Mouse (Mus musculus): ENCODE measurements around the gene Ric8a.

Gene Ric8a

GRCm38 (mm10) chr7:140845683-140846082 is 11.1 kb upstream of the Ric8a start:
- CTCF ChIA-PET = interaction anchor here (1.4 kb wide), 2 partner anchors 57 to 60 kb away, joined by 5 to 6 read pairs; no protein-coding TSS in a partner anchor

- CTCF ChIA-PET = interaction anchor here (1.6 to 2.1 kb wide), 2 partner anchors 56 to 202 kb away, joined by 7 to 8 read pairs; no protein-coding TSS in a partner anchor
Measured at GRCm38 (mm10) chr7:140846676-140847075, 10.1 kb upstream of the Ric8a start.

- CTCF ChIA-PET = interaction anchor here (1.6 to 2.1 kb wide), 2 partner anchors 55 to 200 kb away, joined by 7 to 8 read pairs; no protein-coding TSS in a partner anchor
Measured at GRCm38 (mm10) chr7:140847755-140848580, 8.8 kb upstream of the Ric8a start, which contains the start of gene Odf3. TSS of gene Odf3 (plus strand) at chr7:140847805.

- CTCF ChIA-PET = interaction anchor here (2.1 kb wide), 1 partner anchor 200 kb away, joined by 8 read pairs; no protein-coding TSS in a partner anchor
Measured at GRCm38 (mm10) chr7:140848591-140848990, 8.2 kb upstream of the Ric8a start.

- CTCF ChIA-PET = no interaction called here
Measured at GRCm38 (mm10) chr7:140851916-140852315, 4.8 kb upstream of the Ric8a start.

GRCm38 (mm10) chr7:140853386-140853785 is 3.4 kb upstream of the Ric8a start:
- CTCF ChIA-PET = no interaction called here

- CTCF ChIA-PET = no interaction called here
Measured at GRCm38 (mm10) chr7:140854483-140854882, 2.3 kb upstream of the Ric8a start.

GRCm38 (mm10) chr7:140855181-140855580 is 1.6 kb upstream of the Ric8a start:
- CTCF ChIA-PET = no interaction called here

- CTCF ChIA-PET = no interaction called here
Measured at GRCm38 (mm10) chr7:140855860-140856784, 635 bp upstream of the Ric8a start, which contains the start of gene Gm45785. TSS of gene Gm45785 (minus strand) at chr7:140856331.

GRCm38 (mm10) chr7:140857550-140858505 is 1.1 kb downstream of the Ric8a start, which contains the start of gene Bet1l:
TSS of gene Bet1l (minus strand) at chr7:140857577.
- CTCF ChIA-PET = no interaction called here

- CTCF ChIA-PET = interaction anchor here (0.6 kb wide), 1 partner anchor 14 kb away, joined by 3 read pairs; no protein-coding TSS in a partner anchor
Measured at GRCm38 (mm10) chr7:140858746-140859145, 2.0 kb downstream of the Ric8a start.

GRCm38 (mm10) chr7:140859997-140860396 is 3.2 kb downstream of the Ric8a start:
- CTCF ChIA-PET = no interaction called here

GRCm38 (mm10) chr7:140860728-140861127 is 4.0 kb downstream of the Ric8a start:
- CTCF ChIA-PET = no interaction called here

GRCm38 (mm10) chr7:140864761-140865160 is 8.0 kb downstream of the Ric8a start:
- CTCF ChIA-PET = no interaction called here

GRCm38 (mm10) chr7:140874224-140874623 is 17.5 kb downstream of the Ric8a start:
- CTCF ChIA-PET = no interaction called here

- CTCF ChIA-PET = no interaction called here
Measured at GRCm38 (mm10) chr7:140877364-140877763, 20.6 kb downstream of the Ric8a start.

GRCm38 (mm10) chr7:140879355-140879754 is 22.6 kb downstream of the Ric8a start:
- CTCF ChIA-PET = no interaction called here

- CTCF ChIA-PET = no interaction called here
Measured at GRCm38 (mm10) chr7:140880419-140880818, 23.7 kb downstream of the Ric8a start.

- CTCF ChIA-PET = no interaction called here
Measured at GRCm38 (mm10) chr7:140880865-140881515, 24.2 kb downstream of the Ric8a start.

GRCm38 (mm10) chr7:140881696-140882468 is 25.1 kb downstream of the Ric8a start, which contains the start of the genes Psmd13 and Sirt3:
TSS of gene Psmd13 (plus strand) at chr7:140881968.
TSS of gene Sirt3 (minus strand) at chr7:140882309.
- CTCF ChIA-PET = no interaction called here
